Mouse (Mus musculus): ENCODE measurements at regions not wholly inside any gene's neighbourhood (a gene's known extent, or its start where the extent isn't known, plus 50 kb on each side); places are given as distances from the start of the nearest gene placed in this dataset. TPM values are rescaled to one million over a fixed set of nuclear protein-coding genes. Genes with fewer than 3 reads are reported as not detected.

DNA sequence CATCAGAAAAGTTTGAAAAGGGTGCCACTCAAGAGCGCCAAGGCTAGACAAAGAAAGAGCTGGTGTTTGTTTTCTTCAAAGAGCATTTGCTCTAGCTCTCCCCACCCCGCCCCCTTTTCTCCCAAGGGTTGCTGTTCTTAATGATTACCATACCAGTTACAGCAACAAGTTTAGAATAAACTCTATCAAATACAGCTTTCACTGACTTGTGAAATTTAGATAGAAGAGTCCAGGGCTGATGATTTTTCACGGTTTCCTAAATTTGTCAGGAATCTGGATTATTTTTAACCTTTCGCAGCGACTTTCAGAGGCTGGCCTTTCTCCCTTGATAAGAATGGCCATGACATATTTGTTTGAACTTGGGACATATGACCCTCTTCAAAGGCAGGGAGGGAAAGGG, 64.2 kb upstream of the Mpdz start:
- H3K27ac ChIP-seq (ENCODE audit: low read depth, low read length) = no peak overlapping the region
- no peak overlapping the region for H3K4me3 ChIP-seq (ENCODE audit: low read depth, low read length)
- ATAC-seq (replicated peaks; ENCODE audit: insufficient number of reproducible peaks, low FRiP score, low TSS enrichment) = no peak
- H3K9me3 ChIP-seq (replicated peaks; ENCODE audit: control insufficient read depth, low read length) = no peaks in the 10 kb centered on the region
- 80% methylated on average over 5 of the region's 5 CpGs for WGBS (ENCODE audit: insufficient replicate concordance)
- H3K4me2 ChIP-seq = no peak overlapping the region
- H3K27me3 ChIP-seq (ENCODE audit: control insufficient read depth, insufficient read depth, low read length) = no peaks in the 10 kb centered on the region
- no peak overlapping the region for H3K9ac ChIP-seq (ENCODE audit: low read depth, low read length)
- no peaks in the 10 kb centered on the region for H3K4me1 ChIP-seq (ENCODE audit: control insufficient read depth, insufficient read depth, low read length)
- H3K36me3 ChIP-seq (ENCODE audit: control insufficient read depth, insufficient read depth, low read length) = no peaks in the 10 kb centered on the region

GRCm38 (mm10) chr4:81506306-81506705, 63.7 kb upstream of the Mpdz start:
- H3K9ac ChIP-seq (ENCODE audit: low read depth, low read length) = no peak overlapping the region
- H3K27me3 ChIP-seq (ENCODE audit: control insufficient read depth, insufficient read depth, low read length) = no peaks in the 10 kb centered on the region
- no peak overlapping the region for H3K4me2 ChIP-seq
- no peaks in the 10 kb centered on the region for H3K36me3 ChIP-seq (ENCODE audit: control insufficient read depth, insufficient read depth, low read length)
- no peaks in the 10 kb centered on the region for H3K9me3 ChIP-seq (replicated peaks; ENCODE audit: control insufficient read depth, low read length)
- no peak overlapping the region for H3K27ac ChIP-seq (ENCODE audit: low read depth, low read length)
- no peak for ATAC-seq (replicated peaks; ENCODE audit: insufficient number of reproducible peaks, low FRiP score, low TSS enrichment)
- WGBS (ENCODE audit: insufficient replicate concordance) = 87% methylated on average over 6 of the region's 6 CpGs
- H3K4me3 ChIP-seq (ENCODE audit: low read depth, low read length) = no peak overlapping the region
- H3K4me1 ChIP-seq (ENCODE audit: control insufficient read depth, insufficient read depth, low read length) = no peaks in the 10 kb centered on the region

DNA sequence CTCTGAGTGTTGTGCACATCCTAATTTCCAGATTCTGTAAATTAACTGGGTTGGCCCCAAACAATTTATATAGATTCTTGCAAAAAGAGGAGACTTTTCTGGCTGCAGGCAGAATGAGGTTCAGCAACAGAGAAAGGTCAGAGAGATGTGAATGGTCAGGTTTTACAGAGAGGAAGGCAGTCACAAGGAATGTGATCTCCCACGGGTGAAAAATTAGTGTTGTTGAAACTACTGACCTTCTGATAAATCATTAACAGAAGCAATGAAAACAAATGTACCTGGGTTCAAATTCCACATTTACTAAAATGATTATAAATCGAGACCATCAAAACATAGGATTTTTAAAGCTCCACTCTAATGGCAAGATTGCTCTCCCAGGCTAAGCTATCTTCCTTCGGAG, 62.5 kb upstream of the Mpdz start:
- 68% methylated on average over 3 of the region's 3 CpGs for WGBS (ENCODE audit: insufficient replicate concordance)
- no peak for ATAC-seq (replicated peaks; ENCODE audit: insufficient number of reproducible peaks, low FRiP score, low TSS enrichment)

GRCm38 (mm10) chr4:81503941-81504340, 61.3 kb upstream of the Mpdz start:
- no peak overlapping the region for H3K4me3 ChIP-seq (ENCODE audit: low read depth, low read length)
- ATAC-seq (replicated peaks; ENCODE audit: insufficient number of reproducible peaks, low FRiP score, low TSS enrichment) = no peak
- no peaks in the 10 kb centered on the region for H3K4me1 ChIP-seq (ENCODE audit: control insufficient read depth, insufficient read depth, low read length)
- H3K9ac ChIP-seq (ENCODE audit: low read depth, low read length) = no peak overlapping the region
- H3K36me3 ChIP-seq (ENCODE audit: control insufficient read depth, insufficient read depth, low read length) = no peaks in the 10 kb centered on the region
- no peaks in the 10 kb centered on the region for H3K27me3 ChIP-seq (ENCODE audit: control insufficient read depth, insufficient read depth, low read length)
- no peak overlapping the region for H3K27ac ChIP-seq (ENCODE audit: low read depth, low read length)
- H3K4me2 ChIP-seq = no peak overlapping the region
- H3K9me3 ChIP-seq (replicated peaks; ENCODE audit: control insufficient read depth, low read length) = no peaks in the 10 kb centered on the region
- WGBS (ENCODE audit: insufficient replicate concordance) = 71% methylated on average over 5 of the region's 5 CpGs

More for the DNA sequence above, 62.5 kb upstream of the Mpdz start:
- H3K4me1 ChIP-seq (ENCODE audit: control insufficient read depth, insufficient read depth, low read length) = no peaks in the 10 kb centered on the region
- H3K27ac ChIP-seq (ENCODE audit: low read depth, low read length) = no peak overlapping the region
- H3K4me2 ChIP-seq = no peak overlapping the region
- H3K4me3 ChIP-seq (ENCODE audit: low read depth, low read length) = no peak overlapping the region
- no peaks in the 10 kb centered on the region for H3K9me3 ChIP-seq (replicated peaks; ENCODE audit: control insufficient read depth, low read length)
- no peaks in the 10 kb centered on the region for H3K27me3 ChIP-seq (ENCODE audit: control insufficient read depth, insufficient read depth, low read length)
- no peaks in the 10 kb centered on the region for H3K36me3 ChIP-seq (ENCODE audit: control insufficient read depth, insufficient read depth, low read length)
- no peak overlapping the region for H3K9ac ChIP-seq (ENCODE audit: low read depth, low read length)

GRCm38 (mm10) chr4:81501802-81502201, 59.2 kb upstream of the Mpdz start:
- 70% methylated on average over 5 of the region's 5 CpGs for WGBS (ENCODE audit: insufficient replicate concordance)
- Histone ChIP-seq H3K4me3 (ENCODE audit: low read depth, low read length) (no peak overlapping the region), H3K9ac (ENCODE audit: low read depth, low read length) (no peak overlapping the region), H3K9me3 (replicated peaks; ENCODE audit: control insufficient read depth, low read length) (no peaks in the 10 kb centered on the region), H3K27ac (ENCODE audit: low read depth, low read length) (no peak overlapping the region), H3K27me3 (ENCODE audit: control insufficient read depth, insufficient read depth, low read length) (no peaks in the 10 kb centered on the region), H3K36me3 (ENCODE audit: control insufficient read depth, insufficient read depth, low read length) (no peaks in the 10 kb centered on the region), H3K4me1 (ENCODE audit: control insufficient read depth, insufficient read depth, low read length) (no peaks in the 10 kb centered on the region), H3K4me2 (no peak overlapping the region)
- no peak for ATAC-seq (replicated peaks; ENCODE audit: insufficient number of reproducible peaks, low FRiP score, low TSS enrichment)

DNA sequence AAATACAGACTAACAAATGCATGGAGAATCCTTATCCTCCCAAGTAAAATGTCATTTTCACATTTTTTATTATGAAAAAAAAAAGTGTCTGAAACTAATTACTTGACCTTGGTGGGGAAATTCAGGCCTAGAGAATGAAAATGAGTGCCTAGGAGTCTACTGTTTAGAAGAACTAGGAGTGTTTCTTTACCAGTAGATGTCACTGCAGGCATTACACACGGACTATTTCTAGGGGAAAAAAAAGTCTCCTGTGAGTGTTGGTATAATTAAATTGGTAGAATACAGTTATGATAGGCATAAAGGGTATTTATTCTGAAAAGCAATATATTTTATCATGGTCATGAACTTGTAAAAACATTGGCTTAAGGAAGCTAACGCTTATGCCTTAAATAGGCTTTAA, 55.5 kb upstream of the Mpdz start:
- no peak for ATAC-seq (replicated peaks; ENCODE audit: insufficient number of reproducible peaks, low FRiP score, low TSS enrichment)
- Histone ChIP-seq H3K9ac (ENCODE audit: low read depth, low read length) (no peak overlapping the region), H3K27ac (ENCODE audit: low read depth, low read length) (no peak overlapping the region), H3K36me3 (ENCODE audit: control insufficient read depth, insufficient read depth, low read length) (no peaks in the 10 kb centered on the region), H3K27me3 (ENCODE audit: control insufficient read depth, insufficient read depth, low read length) (no peaks in the 10 kb centered on the region), H3K4me2 (no peak overlapping the region), H3K9me3 (replicated peaks; ENCODE audit: control insufficient read depth, low read length) (no peaks in the 10 kb centered on the region), H3K4me1 (ENCODE audit: control insufficient read depth, insufficient read depth, low read length) (no peaks in the 10 kb centered on the region), H3K4me3 (ENCODE audit: low read depth, low read length) (no peak overlapping the region)
- WGBS (ENCODE audit: insufficient replicate concordance) = 49% methylated on average over 2 of the region's 2 CpGs

DNA sequence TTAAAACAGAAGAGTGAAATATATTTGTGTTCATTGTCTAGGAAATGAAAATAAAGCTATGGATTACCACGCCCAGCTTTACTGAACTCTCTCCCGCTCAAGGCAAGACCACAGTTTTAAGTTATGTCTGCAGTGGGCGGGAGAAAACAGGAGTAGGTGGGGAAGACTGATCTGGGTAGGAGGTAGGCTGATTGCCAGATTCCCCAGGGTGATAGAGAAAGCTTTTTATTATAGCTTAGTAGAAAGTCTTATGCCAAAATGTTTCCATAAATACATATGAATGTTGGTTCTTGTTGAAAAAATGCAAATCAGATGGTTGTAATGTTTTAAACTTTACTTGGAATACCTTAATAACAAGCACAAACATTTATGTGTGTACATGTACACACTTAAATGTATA, 50.2 kb upstream of the Mpdz start:
- Histone ChIP-seq H3K36me3 (ENCODE audit: control insufficient read depth, insufficient read depth, low read length) (no peaks in the 10 kb centered on the region), H3K4me2 (no peak overlapping the region), H3K9me3 (replicated peaks; ENCODE audit: control insufficient read depth, low read length) (no peaks in the 10 kb centered on the region), H3K4me1 (ENCODE audit: control insufficient read depth, insufficient read depth, low read length) (no peaks in the 10 kb centered on the region), H3K27me3 (ENCODE audit: control insufficient read depth, insufficient read depth, low read length) (no peaks in the 10 kb centered on the region), H3K4me3 (ENCODE audit: low read depth, low read length) (no peak overlapping the region), H3K27ac (ENCODE audit: low read depth, low read length) (no peak overlapping the region), H3K9ac (ENCODE audit: low read depth, low read length) (no peak overlapping the region)
- ATAC-seq (replicated peaks; ENCODE audit: insufficient number of reproducible peaks, low FRiP score, low TSS enrichment) = no peak
- 85% methylated on average over 3 of the region's 3 CpGs for WGBS (ENCODE audit: insufficient replicate concordance)

Small RNAs in the stretch of these regions (microRNA-seq; reads per million reads assigned to microRNA genes)
- not detected for gene Gm22402 (ENCODE audit: borderline number of aligned reads)
